Mouse (Mus musculus) heart, postnatal 0 days (tissue): ENCODE measurements around the gene Mlycd. TPM values are rescaled to one million over a fixed set of nuclear protein-coding genes. Genes with fewer than 3 reads are reported as not detected.

ENCODE experiments used
- ATAC-seq: fragments of 200-750 bp; cut with Nextera tagmentation; 2 replicates; pipeline ENCODE4 v1.8.0; 2017; ENCODE audit warnings: low read depth, moderate number of reproducible peaks, moderate library complexity; ENCODE audit not compliant: insufficient read depth
- DNase-seq: peaks from one replicate; pipeline ENCODE4 v3.0.0-alpha.2; 2016; ENCODE audit warnings: low spot score
- H3K27ac ChIP-seq: fragments of 300-500 bp; sonication (generic); 2 replicates; pipeline ENCODE4 v1.5.1; 2014; ENCODE audit warnings: low read depth, mild to moderate bottlenecking
- H3K27me3 ChIP-seq: fragments of 300-500 bp; sonication (generic); 2 replicates; pipeline ENCODE4 v1.6.1; 2014; ENCODE audit warnings: low read length, mixed read lengths; ENCODE audit not compliant: control insufficient read depth, insufficient read depth
- H3K36me3 ChIP-seq: fragments of 300-500 bp; sonication (generic); replicated peaks from 2 replicates; pipeline ENCODE4 v1.6.1; 2014; ENCODE audit warnings: low read length, mixed read lengths; ENCODE audit not compliant: control insufficient read depth, insufficient read depth
- H3K4me1 ChIP-seq: fragments of 300-500 bp; sonication (generic); 2 replicates; pipeline ENCODE4 v1.6.1; 2014; ENCODE audit warnings: antibody characterized with exemption; ENCODE audit not compliant: control insufficient read depth, insufficient read depth
- H3K4me2 ChIP-seq: fragments of 300-500 bp; sonication (generic); 2 replicates; pipeline ENCODE4 v1.6.1; 2014; ENCODE audit warnings: low read depth, mild to moderate bottlenecking, low read length, moderate library complexity
- H3K4me3 ChIP-seq: fragments of 300-500 bp; sonication (generic); 2 replicates; pipeline ENCODE4 v1.5.1; 2014; ENCODE audit warnings: low read depth, low read length
- H3K9ac ChIP-seq: fragments of 300-500 bp; sonication (generic); replicated peaks from 2 replicates; pipeline ENCODE4 v1.6.1; 2014; ENCODE audit warnings: low read depth, low read length, mixed read lengths
- H3K9me3 ChIP-seq: fragments of 300-500 bp; sonication (generic); replicated peaks from 2 replicates; pipeline ENCODE4 v1.6.1; 2016; ENCODE audit warnings: low read length; ENCODE audit not compliant: control insufficient read depth
- CTCF ChIP-seq: IDR thresholded peaks from 2 replicates; pipeline ENCODE4 v1.5.1; 2016; ENCODE audit warnings: antibody characterized with exemption, control low read depth, low read depth
- EP300 ChIP-seq: IDR thresholded peaks from 2 replicates; pipeline ENCODE4 v1.6.1; 2016; ENCODE audit warnings: antibody characterized with exemption, low read depth
- WGBS: fragments of 180-500 bp; shearing (Covaris S2); extraction: QIAGEN DNeasy Blood & Tissue Kit; methylation state at CpG from one replicate; pipeline ENCODE4 v1.1.7; 2014; 5-methylcytosine and 5-hydroxymethylcytosine counted together
- polyA plus RNA-seq: library from polyadenylated mRNA; unstranded; fragments of >200 nt; fragmentation: Nextera tagmentation; extraction: Ambion mirVana; gene quantifications from 2 replicates; pipeline ENCODE4 v1.2.1, GENCODE M21; 2015
- total RNA-seq: library from RNA; depleted of rRNA; stranded (reverse); fragments of >200 nt; gene quantifications from 2 replicates; pipeline ENCODE4 v1.2.3, GENCODE M21; 2014; ENCODE audit warnings: low replicate concordance; rRNA removed

Gene Mlycd
- total and polyA plus RNA-seq, 2 experiments from 2014 or later = 77.5 to 109 TPM

- no peak overlapping the region for H3K4me2 ChIP-seq
- H3K9ac ChIP-seq = no peak overlapping the region
- ATAC-seq (no peak), DNase-seq (no peak)
- H3K36me3 ChIP-seq = no peaks in the 10 kb centered on the region
- H3K27me3 ChIP-seq = peaks cover 58% of the 10 kb centered on the region
- 91% methylated on average over 4 of the region's 4 CpGs for WGBS
- no peak overlapping the region for H3K27ac ChIP-seq
- H3K9me3 ChIP-seq = no peaks in the 10 kb centered on the region
- TF ChIP-seq CTCF (no peak), EP300 (no peak)
- no peaks in the 10 kb centered on the region for H3K4me1 ChIP-seq
- H3K4me3 ChIP-seq = no peak overlapping the region
Measured at GRCm38 (mm10) chr8:119451131-119451530, 56.5 kb downstream of the Mlycd start.

GRCm38 (mm10) chr8:119452919-119453318, 58.2 kb downstream of the Mlycd start:
- H3K9me3 ChIP-seq = no peaks in the 10 kb centered on the region

GRCm38 (mm10) chr8:119456045-119456444, 61.4 kb downstream of the Mlycd start:
- 77% methylated on average over 5 of the region's 5 CpGs for WGBS
- no peak overlapping the region for H3K9ac ChIP-seq
- H3K9me3 ChIP-seq = no peaks in the 10 kb centered on the region
- H3K36me3 ChIP-seq = no peaks in the 10 kb centered on the region
- no peak for DNase-seq
- no peaks in the 10 kb centered on the region for H3K4me1 ChIP-seq
- no peak overlapping the region for H3K4me3 ChIP-seq
- ATAC-seq = no peak
- H3K27ac ChIP-seq = no peak overlapping the region
- no peak overlapping the region for H3K4me2 ChIP-seq
- H3K27me3 ChIP-seq = peaks cover 14% of the 10 kb centered on the region; the same call in 1 of the 2 replicates
- no peak for TF ChIP-seq CTCF
- TF ChIP-seq EP300 = no peak

More at GRCm38 (mm10) chr8:119452919-119453318, 58.2 kb downstream of the Mlycd start:
- Histone ChIP-seq H3K4me2 (no peak overlapping the region), H3K27me3 (peaks cover 43% of the 10 kb centered on the region), H3K9ac (no peak overlapping the region), H3K27ac (no peak overlapping the region), H3K4me3 (no peak overlapping the region), H3K36me3 (no peaks in the 10 kb centered on the region), H3K4me1 (no peaks in the 10 kb centered on the region)
- no peak for ATAC-seq
- no peak for DNase-seq
- TF ChIP-seq EP300 (no peak), CTCF (no peak)
- WGBS = 80% methylated on average over 5 of the region's 5 CpGs

- 12% methylated on average over 16 of the region's 16 CpGs for WGBS
- Histone ChIP-seq H3K4me2 (no peak overlapping the region), H3K27me3 (peaks cover 24% of the 10 kb centered on the region), H3K9ac (no peak overlapping the region), H3K36me3 (no peaks in the 10 kb centered on the region), H3K27ac (no peak overlapping the region), H3K4me1 (no peaks in the 10 kb centered on the region), H3K9me3 (no peaks in the 10 kb centered on the region), H3K4me3 (no peak overlapping the region)
- ATAC-seq = no peak
- no peak for TF ChIP-seq EP300
- no peak for TF ChIP-seq CTCF
- DNase-seq = no peak
Measured at GRCm38 (mm10) chr8:119459724-119460123, 65.0 kb downstream of the Mlycd start.

Other genes with a start within 250 kb of the Mlycd start
- 131 and 134 TPM in 2 replicates for gene Hsbp1, start 50.4 kb upstream of the Mlycd start, total RNA-seq
- 328 and 340 TPM in 2 replicates for gene Hsbp1, start 50.4 kb upstream of the Mlycd start, polyA plus RNA-seq
- not detected in 2 replicates for gene Osgin1, start 39.2 kb downstream of the Mlycd start, total RNA-seq
- 0.38 and 1.0 TPM in 2 replicates for gene Osgin1, start 39.2 kb downstream of the Mlycd start, polyA plus RNA-seq
- not detected in 2 replicates for gene Necab2, start 51.8 kb downstream of the Mlycd start, total RNA-seq
- 0.07 TPM in 1 of 2 replicates, not detected in the other for gene Necab2, start 51.8 kb downstream of the Mlycd start, polyA plus RNA-seq
- not detected in 2 replicates for gene Slc38a8, start 106.8 kb downstream of the Mlycd start, total RNA-seq
- gene Slc38a8, start 106.8 kb downstream of the Mlycd start, polyA plus RNA-seq = not detected in 2 replicates
- 62.1 and 68.7 TPM in 2 replicates for gene Mbtps1, start 163.9 kb downstream of the Mlycd start, total RNA-seq
- 36.9 and 37.1 TPM in 2 replicates for gene Mbtps1, start 163.9 kb downstream of the Mlycd start, polyA plus RNA-seq
- gene Hsdl1, start 180.3 kb downstream of the Mlycd start, total RNA-seq = 25.0 and 36.3 TPM in 2 replicates
- 20.6 and 21.2 TPM in 2 replicates for gene Hsdl1, start 180.3 kb downstream of the Mlycd start, polyA plus RNA-seq
- gene Dnaaf1, start 180.4 kb downstream of the Mlycd start, total RNA-seq = not detected in 2 replicates
- 0.07 and 0.41 TPM in 2 replicates for gene Dnaaf1, start 180.4 kb downstream of the Mlycd start, polyA plus RNA-seq
- 5.3 and 5.6 TPM in 2 replicates for gene Taf1c, start 210.3 kb downstream of the Mlycd start, total RNA-seq
- 3.4 and 3.7 TPM in 2 replicates for gene Taf1c, start 210.3 kb downstream of the Mlycd start, polyA plus RNA-seq
- gene Adad2, start 217.9 kb downstream of the Mlycd start, total RNA-seq = not detected in 2 replicates
- not detected in 2 replicates for gene Adad2, start 217.9 kb downstream of the Mlycd start, polyA plus RNA-seq
- not detected in 2 replicates for gene Kcng4, start 240.8 kb downstream of the Mlycd start, total RNA-seq
- gene Kcng4, start 240.8 kb downstream of the Mlycd start, polyA plus RNA-seq = 0.04 and 0.10 TPM in 2 replicates